Mouse (Mus musculus) megakaryocyte, embryonic 14.5 days (primary cell): Measurements from ENCODE around the gene Rnf24.

Experiments
- FLI1 ChIP-seq: IDR thresholded peaks from 2 replicates; pipeline ENCODE4 v1.6.1; 2012; ENCODE audit warnings: low read length, inconsistent platforms, mixed read lengths
- GATA1 ChIP-seq: IDR thresholded peaks from 3 replicates; pipeline ENCODE4 v1.6.1; 2012; ENCODE audit warnings: mixed read lengths, low read length, inconsistent platforms, borderline replicate concordance

DNA sequence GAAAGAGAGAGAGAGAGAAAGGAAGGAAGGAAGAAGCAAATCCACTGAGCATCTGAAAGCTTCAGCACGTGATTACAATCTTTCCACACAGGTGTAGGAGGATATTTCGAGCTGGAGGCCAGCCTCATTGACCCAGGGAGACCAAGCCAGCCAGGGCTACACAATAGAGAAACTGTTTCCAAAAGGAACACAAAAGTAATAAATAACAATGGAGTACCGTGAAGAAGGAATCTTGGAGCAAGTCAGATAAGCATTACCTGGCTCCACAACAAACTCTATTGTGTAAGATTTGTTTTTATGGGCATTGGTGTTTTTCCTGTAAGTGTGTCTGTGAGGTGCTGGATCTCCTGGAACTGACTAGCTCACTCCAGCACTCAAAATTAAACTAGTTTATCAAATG, 7.1 kb downstream of the Rnf24 start:
- no peak for TF ChIP-seq GATA1
- TF ChIP-seq FLI1 = no peak
